Mouse (Mus musculus) thymus, postnatal 25 days (tissue): ENCODE results near the gene Camsap2.

Source experiments
- DNase-seq: peaks from one replicate; pipeline ENCODE4 v3.0.0; 2022

The Camsap2 gene

GRCm38 (mm10) chr1:136220037-136220871, 125.7 kb downstream of the Camsap2 start:
- no peak for DNase-seq
